Mouse (Mus musculus): Measurements from ENCODE around the gene Hmgb1.

GRCm38 (mm10) chr5:149168816-149169215, 15.5 kb downstream of the Hmgb1 start:
- no peak for TF ChIP-seq POLR2A (IDR thresholded peaks at IDR 0.05; ENCODE audit: low read depth, low read length)
- TF ChIP-seq CTCF (conservative IDR thresholded peaks at IDR 0.05; ENCODE audit: insufficient read depth, insufficient read length, low read depth, low read length): no peak

Data from kidney, adult 2 months (tissue).